In genomic region chr4:149855892-149856807, GRCm38 (mm10) we compare ENCODE assay signal across 8 mouse cellular contexts.
DNase-seq lines count a peak whose midpoint lies in the region; ATAC-seq lines count a peak whose summit lies in the region.

No protein-coding gene starts in this region.

- peak overlapping the region; percentile 17; the same call in 1 of the 2 replicates for H3K27ac ChIP-seq in heart, embryonic 10.5 days
- H3K27ac ChIP-seq in heart, embryonic 11.5 days (ENCODE audit: low read depth, low read length) = no peak overlapping the region
- peak overlapping the region; percentile 84 for H3K27ac ChIP-seq in limb, embryonic 13.5 days

- no peak overlapping the region for H3K4me2 ChIP-seq in heart, embryonic 11.5 days
- peak overlapping the region; percentile 23 for H3K4me2 ChIP-seq in limb, embryonic 13.5 days (replicated peaks)

- H3K9me3 ChIP-seq in heart, embryonic 10.5 days = no peaks in the 10 kb centered on the region
- no peaks in the 10 kb centered on the region for H3K9me3 ChIP-seq in heart, embryonic 11.5 days (replicated peaks; ENCODE audit: control insufficient read depth, low read length)
- H3K9me3 ChIP-seq in limb, embryonic 13.5 days = no peaks in the 10 kb centered on the region

- WGBS in heart, embryonic 10.5 days = 54% methylated on average over 19 of the region's 19 CpGs
- 44% methylated on average over 19 of the region's 19 CpGs for WGBS in heart, embryonic 11.5 days (ENCODE audit: insufficient replicate concordance)
- 25% methylated on average over 19 of the region's 19 CpGs for WGBS in limb, embryonic 13.5 days

- no peaks in the 10 kb centered on the region; the same call in 1 of the 2 replicates for H3K27me3 ChIP-seq in heart, embryonic 10.5 days (ENCODE audit: insufficient read depth, poor library complexity, severe bottlenecking)
- no peaks in the 10 kb centered on the region for H3K27me3 ChIP-seq in heart, embryonic 11.5 days (ENCODE audit: control insufficient read depth, insufficient read depth, low read length)
- H3K27me3 ChIP-seq in limb, embryonic 13.5 days = no peaks in the 10 kb centered on the region
- H3K27me3 ChIP-seq in splenic B cell, adult 2 months (ENCODE audit: control insufficient read depth, insufficient read depth, low read length, poor library complexity, severe bottlenecking) = no peaks in the 10 kb centered on the region

- H3K4me1 ChIP-seq in heart, embryonic 10.5 days = peaks cover 32% of the 10 kb centered on the region
- peaks cover 14% of the 10 kb centered on the region for H3K4me1 ChIP-seq in heart, embryonic 11.5 days (ENCODE audit: control insufficient read depth, insufficient read depth, low read length)
- peaks cover 56% of the 10 kb centered on the region for H3K4me1 ChIP-seq in limb, embryonic 13.5 days

- no peak overlapping the region for H3K9ac ChIP-seq in heart, embryonic 11.5 days (ENCODE audit: low read depth, low read length)
- H3K9ac ChIP-seq in limb, embryonic 13.5 days = no peak overlapping the region; the same call in 1 of the 2 replicates

- ATAC-seq in heart, embryonic 11.5 days (replicated peaks; ENCODE audit: insufficient number of reproducible peaks, low FRiP score, low TSS enrichment) = no peak
- peak; percentile 34; the same call in 1 of the 2 replicates for ATAC-seq in limb, embryonic 13.5 days (ENCODE audit: low FRiP score, low read depth)
- no peak for ATAC-seq in erythroid progenitor cell, adult 5-6 weeks (replicated peaks; ENCODE audit: low FRiP score, poor library complexity, severe bottlenecking)
- ATAC-seq in erythroblast, adult 5-6 weeks (replicated peaks; ENCODE audit: low FRiP score, poor library complexity, severe bottlenecking) = no peak

- no peaks in the 10 kb centered on the region for H3K36me3 ChIP-seq in heart, embryonic 10.5 days
- no peaks in the 10 kb centered on the region for H3K36me3 ChIP-seq in heart, embryonic 11.5 days (ENCODE audit: control insufficient read depth, insufficient read depth, low read length)
- no peaks in the 10 kb centered on the region for H3K36me3 ChIP-seq in limb, embryonic 13.5 days
- H3K36me3 ChIP-seq in splenic B cell, adult 2 months (ENCODE audit: control insufficient read depth, insufficient read depth, low read length, poor library complexity, severe bottlenecking) = no peaks in the 10 kb centered on the region

- DNase-seq in heart, embryonic 10.5 days (ENCODE audit: low spot score) = no peak
- DNase-seq in A20 (ENCODE audit: low read depth, low spot score) = peak; percentile 91
- DNase-seq in c-Kit-positive CD71-negative TER-119-negative erythroid progenitor cells, embryonic 14.5 days (ENCODE audit: low read depth) = peak; percentile 73
- peak; percentile 89 for DNase-seq in splenic B cell, adult 2 months (ENCODE audit: low read depth, low spot score)

- no peak overlapping the region for H3K4me3 ChIP-seq in heart, embryonic 10.5 days
- H3K4me3 ChIP-seq in heart, embryonic 11.5 days (ENCODE audit: low read depth, low read length) = no peak overlapping the region
- no peak overlapping the region for H3K4me3 ChIP-seq in limb, embryonic 13.5 days
